Mouse (Mus musculus) C2C12 (cell line): ENCODE results near the gene Nnmt. TPM values are rescaled to one million over a fixed set of nuclear protein-coding genes. Genes with fewer than 3 reads are reported as not detected.

ENCODE experiments used
- H3K27me3 ChIP-seq: one replicate; pipeline ENCODE4 v1.6.1; 2011; ENCODE audit not compliant: control insufficient read depth, insufficient read depth, insufficient read length
- H3K36me3 ChIP-seq: one replicate; pipeline ENCODE4 v1.6.1; 2011; ENCODE audit not compliant: control insufficient read depth, insufficient read depth
- H3K4me3 ChIP-seq: one replicate; pipeline ENCODE4 v1.5.1; 2011; ENCODE audit warnings: mild to moderate bottlenecking, control low read depth; ENCODE audit not compliant: poor library complexity, insufficient read depth, severe bottlenecking
- H3K79me2 ChIP-seq: one replicate; pipeline ENCODE4 v1.6.1; 2011; ENCODE audit not compliant: control insufficient read depth, insufficient read depth
- H3K79me3 ChIP-seq: one replicate; pipeline ENCODE4 v1.6.1; 2011; ENCODE audit warnings: low read depth, control low read depth
- H3ac ChIP-seq: one replicate; pipeline ENCODE3; 2011; ENCODE audit warnings: low read depth; ENCODE audit not compliant: control insufficient read depth, insufficient read length
- CEBPB ChIP-seq: IDR thresholded peaks from one replicate; pipeline ENCODE4 v1.6.1; 2011; ENCODE audit warnings: low read depth, mild to moderate bottlenecking, control low read depth, moderate library complexity
- CTCF ChIP-seq: IDR thresholded peaks from one replicate; pipeline ENCODE4 v1.5.1; 2011; ENCODE audit not compliant: control insufficient read depth, insufficient read depth, insufficient read length
- FOSL1 ChIP-seq: IDR thresholded peaks from one replicate; pipeline ENCODE4 v1.8.0; 2011; ENCODE audit warnings: mild to moderate bottlenecking, low read length; ENCODE audit not compliant: poor library complexity, insufficient read depth, severe bottlenecking
- MAX ChIP-seq: IDR thresholded peaks from one replicate; pipeline ENCODE4 v1.6.1; 2011; ENCODE audit warnings: mild to moderate bottlenecking, control low read depth
- MYOD1 ChIP-seq: IDR thresholded peaks from one replicate; pipeline ENCODE4 v1.6.1; 2011; ENCODE audit warnings: low read depth; ENCODE audit not compliant: control insufficient read depth, insufficient read length
- MYOG ChIP-seq: IDR thresholded peaks from one replicate; pipeline ENCODE4 v1.6.1; 2011; ENCODE audit not compliant: control insufficient read depth, insufficient read length; ENCODE audit errors: extremely low read depth
- USF1 ChIP-seq: IDR thresholded peaks from one replicate; pipeline ENCODE4 v1.6.1; 2011; ENCODE audit warnings: low read depth, mild to moderate bottlenecking, control low read depth, moderate library complexity
- polyA plus RNA-seq: library from polyadenylated mRNA; unstranded; fragments of >200 nt; fragmentation: generic; extraction: Trizol; gene quantifications from one replicate; pipeline ENCODE4 v1.2.1, GENCODE M21; 2012; ENCODE audit warnings: missing spikeins

Nnmt gene
- polyA plus RNA-seq, 1 experiment = not detected

DNA sequence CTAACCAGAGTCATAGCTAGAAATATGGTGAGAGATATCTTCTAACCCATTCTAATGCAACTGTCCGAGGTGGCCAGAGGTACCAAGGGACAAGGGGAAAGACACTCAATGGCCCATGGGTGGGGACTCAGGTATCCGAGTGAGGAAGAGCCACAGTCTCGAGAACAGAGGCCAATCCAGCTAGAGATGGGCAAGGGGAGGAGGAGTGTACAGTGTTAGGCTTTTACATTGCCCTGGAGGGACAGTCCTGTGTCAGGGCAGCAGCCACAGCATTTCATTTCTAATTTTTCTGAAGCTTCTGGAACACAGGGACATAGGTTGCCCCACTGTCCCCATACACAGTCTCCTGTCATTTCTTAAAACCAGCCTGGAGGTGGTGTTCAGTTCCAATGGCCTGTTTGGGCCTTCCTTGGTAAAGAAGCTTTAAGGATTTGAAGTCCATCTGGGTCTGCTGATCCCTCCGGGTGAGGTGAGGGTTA lies 40.7 kb upstream of the Nnmt start:
- H3K36me3 ChIP-seq = no peaks in the 10 kb centered on the region
- no peaks in the 10 kb centered on the region for H3K79me3 ChIP-seq
- H3K79me2 ChIP-seq = no peaks in the 10 kb centered on the region
- no peak overlapping the region for H3K4me3 ChIP-seq
- TF ChIP-seq MAX (no peak), MYOD1 (no peak), USF1 (no peak), MYOG (no peak), FOSL1 (no peak), CEBPB (no peak), CTCF (no peak)
- H3ac ChIP-seq = no peak overlapping the region
- H3K27me3 ChIP-seq = peaks cover 26% of the 10 kb centered on the region

DNA sequence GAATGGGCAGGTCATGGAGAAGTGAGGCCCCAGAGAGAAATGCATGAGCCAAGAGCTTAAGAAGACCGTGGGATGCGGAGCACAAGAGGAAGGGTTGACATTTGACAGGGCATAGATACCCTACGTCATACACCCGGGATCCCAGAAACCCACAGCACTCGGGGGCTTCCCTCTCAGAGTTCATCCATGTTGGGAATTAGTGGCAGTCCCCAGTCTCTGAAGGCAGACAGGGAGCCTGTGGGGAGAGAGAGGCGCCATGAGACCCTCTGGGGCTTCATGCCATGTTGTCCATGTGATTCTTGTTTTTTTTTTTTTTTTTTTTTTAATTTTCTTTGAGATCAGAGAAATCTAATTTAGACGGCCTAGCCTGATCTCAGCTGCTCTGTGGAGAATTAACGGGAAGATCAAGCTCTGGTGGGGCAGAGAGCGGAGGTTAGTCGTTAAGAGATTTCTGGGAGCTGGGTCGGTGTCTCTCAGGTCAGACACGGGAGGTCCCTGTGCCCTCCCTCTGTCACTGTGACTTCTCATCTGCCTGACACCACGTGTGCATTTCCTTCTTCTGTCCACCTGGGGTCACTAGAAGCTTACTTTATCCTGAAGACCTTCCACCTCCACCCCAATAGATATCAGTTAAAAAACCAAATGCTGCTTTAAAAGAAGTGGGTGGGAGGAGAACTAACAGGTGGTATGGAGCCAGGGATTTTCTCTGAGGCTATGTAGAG lies 40.1 kb upstream of the Nnmt start:
- Histone ChIP-seq H3K79me2 (no peaks in the 10 kb centered on the region), H3K4me3 (no peak overlapping the region), H3ac (no peak overlapping the region), H3K27me3 (peaks cover 21% of the 10 kb centered on the region), H3K79me3 (no peaks in the 10 kb centered on the region), H3K36me3 (no peaks in the 10 kb centered on the region)
- TF ChIP-seq MYOD1 (no peak), USF1 (no peak), CEBPB (no peak), MAX (no peak), CTCF (no peak), FOSL1 (no peak), MYOG (no peak)

DNA sequence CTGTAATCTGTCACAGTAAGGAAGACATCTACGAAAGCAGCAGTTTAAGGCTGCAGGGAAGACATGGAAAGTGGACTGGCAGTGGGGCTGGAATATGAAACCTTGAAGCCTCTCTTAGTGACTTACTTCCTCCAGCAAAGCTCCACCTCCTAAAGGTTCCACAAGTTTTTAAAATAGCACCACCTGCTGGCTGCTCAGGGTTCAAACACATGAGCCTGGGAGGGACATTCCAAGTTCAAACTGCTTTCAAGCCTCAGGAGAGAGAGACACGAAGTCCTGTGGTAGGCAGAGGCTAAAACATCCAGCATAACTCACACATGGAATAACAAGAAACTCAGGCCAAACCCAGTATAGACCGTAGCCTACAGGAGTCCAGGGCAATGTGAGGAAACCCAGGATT lies 39.4 kb upstream of the Nnmt start:
- H3K27me3 ChIP-seq = peaks cover 20% of the 10 kb centered on the region

DNA sequence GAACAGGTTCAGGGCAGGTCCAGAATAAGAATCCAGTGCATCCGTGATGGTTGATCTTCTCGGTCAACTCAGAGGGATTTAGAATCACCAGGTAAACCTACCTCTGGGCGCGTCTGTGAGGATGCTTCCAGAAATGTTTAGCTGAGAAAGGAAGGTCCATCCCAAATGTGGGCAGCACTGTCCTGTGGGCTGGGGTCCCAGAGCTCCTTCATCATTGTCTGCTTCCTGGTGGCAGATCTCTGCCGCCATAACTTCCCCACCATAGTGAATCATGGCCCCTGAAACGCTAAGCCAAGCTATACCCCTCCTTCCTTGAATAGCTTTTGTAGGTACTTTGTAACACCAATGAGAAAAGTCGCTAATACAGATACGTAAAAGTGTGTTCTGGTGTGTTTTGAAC lies 36.7 kb upstream of the Nnmt start:
- no peaks in the 10 kb centered on the region for H3K36me3 ChIP-seq

More for the DNA sequence above, 39.4 kb upstream of the Nnmt start:
- Histone ChIP-seq H3K79me3 (no peaks in the 10 kb centered on the region), H3K79me2 (no peaks in the 10 kb centered on the region), H3K4me3 (no peak overlapping the region), H3K36me3 (no peaks in the 10 kb centered on the region), H3ac (no peak overlapping the region)
- no peak for TF ChIP-seq USF1
- no peak for TF ChIP-seq MAX
- TF ChIP-seq FOSL1 = no peak
- no peak for TF ChIP-seq MYOG
- no peak for TF ChIP-seq MYOD1
- TF ChIP-seq CEBPB = no peak
- no peak for TF ChIP-seq CTCF

DNA sequence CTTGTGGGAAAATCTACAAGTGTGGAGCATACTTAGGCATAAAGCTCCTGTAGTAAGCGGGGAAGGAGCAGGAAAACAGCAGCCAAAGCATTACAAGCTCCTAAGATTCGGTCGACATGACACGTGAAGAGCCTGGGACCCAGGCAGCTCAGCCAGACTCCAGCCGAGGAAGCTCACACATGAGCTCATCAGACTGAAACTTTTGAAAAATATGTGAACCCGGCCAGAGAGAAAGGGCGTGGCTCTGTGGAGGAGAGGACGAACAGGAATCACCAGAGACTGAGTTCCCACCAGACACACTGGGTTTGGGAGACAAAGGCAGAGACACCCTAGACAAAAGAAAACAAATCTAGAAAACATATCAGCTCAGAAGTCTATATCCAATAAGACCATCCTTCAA lies 35.9 kb upstream of the Nnmt start:
- H3K79me3 ChIP-seq = no peaks in the 10 kb centered on the region
- H3K79me2 ChIP-seq = no peaks in the 10 kb centered on the region
- H3K4me3 ChIP-seq = no peak overlapping the region
- H3ac ChIP-seq = no peak overlapping the region
- no peaks in the 10 kb centered on the region for H3K36me3 ChIP-seq
- TF ChIP-seq MAX (no peak), USF1 (no peak), CEBPB (no peak), CTCF (no peak)
- H3K27me3 ChIP-seq = no peaks in the 10 kb centered on the region

More for the DNA sequence above, 36.7 kb upstream of the Nnmt start:
- H3K4me3 ChIP-seq = no peak overlapping the region
- no peaks in the 10 kb centered on the region for H3K79me2 ChIP-seq
- H3ac ChIP-seq = no peak overlapping the region
- TF ChIP-seq MYOD1 = no peak
- TF ChIP-seq FOSL1 = no peak
- TF ChIP-seq CTCF = no peak
- TF ChIP-seq MYOG = no peak
- no peak for TF ChIP-seq CEBPB
- no peak for TF ChIP-seq USF1
- no peak for TF ChIP-seq MAX
- H3K79me3 ChIP-seq = no peaks in the 10 kb centered on the region
- no peaks in the 10 kb centered on the region for H3K27me3 ChIP-seq

DNA sequence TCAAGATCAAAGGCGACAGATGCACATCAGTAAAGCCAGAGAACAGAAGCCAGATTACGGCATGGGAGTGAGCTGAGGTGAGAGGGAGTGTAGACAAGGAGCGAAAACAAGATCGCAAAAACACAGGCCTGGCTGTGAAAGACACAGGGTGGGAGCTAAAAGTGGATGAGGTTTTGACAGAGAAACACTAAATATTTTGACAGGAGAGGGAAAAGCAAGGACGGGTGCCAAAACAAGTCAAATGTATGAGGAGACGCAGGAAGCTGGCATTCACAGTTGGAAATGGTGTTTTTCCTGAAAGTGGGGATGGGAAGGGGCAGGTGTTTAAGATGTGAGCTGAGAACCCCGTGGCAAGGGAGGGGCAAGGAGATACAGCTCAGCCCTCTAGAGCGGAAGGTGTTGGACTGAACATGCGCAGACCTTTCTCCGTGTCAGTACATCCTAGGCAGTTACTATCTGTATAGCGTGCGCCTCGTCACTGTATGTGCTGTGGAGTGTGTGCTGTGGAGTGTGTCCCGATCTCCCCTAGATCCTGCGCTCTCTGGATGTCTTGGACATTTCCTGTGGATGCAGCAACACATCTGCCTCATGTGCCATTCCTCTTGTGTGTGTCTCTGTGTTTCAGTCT lies 33.3 kb upstream of the Nnmt start:
- no peaks in the 10 kb centered on the region for H3K27me3 ChIP-seq
- no peaks in the 10 kb centered on the region for H3K36me3 ChIP-seq
- H3K79me3 ChIP-seq = no peaks in the 10 kb centered on the region
- H3K79me2 ChIP-seq = no peaks in the 10 kb centered on the region
- TF ChIP-seq USF1 (no peak), CTCF (no peak), FOSL1 (no peak), MAX (no peak), MYOD1 (no peak)
- no peak overlapping the region for H3ac ChIP-seq
- H3K4me3 ChIP-seq = no peak overlapping the region
